Mouse (Mus musculus) hindbrain, embryonic 13.5 days (tissue): ENCODE data around the gene Prcd. TPM values are rescaled to one million over a fixed set of nuclear protein-coding genes. Genes with fewer than 3 reads are reported as not detected.
"Not testable (repeated sequence)": the region's sequence is repeated elsewhere in the genome, so short reads cannot be mapped to it uniquely, and the experiment has no call there.

Experiments
- ATAC-seq: fragments of 200-750 bp; cut with Nextera tagmentation; 2 replicates; pipeline ENCODE4 v1.8.0; 2017; ENCODE audit warnings: moderate TSS enrichment; ENCODE audit not compliant: low FRiP score
- H3K27ac ChIP-seq: fragments of 300-500 bp; sonication (generic); 2 replicates; pipeline ENCODE4 v1.5.1; 2015; ENCODE audit warnings: inconsistent platforms, mild to moderate bottlenecking, moderate library complexity
- H3K27me3 ChIP-seq: fragments of 300-500 bp; sonication (generic); 2 replicates; pipeline ENCODE4 v1.6.1; 2015; ENCODE audit warnings: mild to moderate bottlenecking, inconsistent platforms
- H3K36me3 ChIP-seq: fragments of 300-500 bp; sonication (generic); 2 replicates; pipeline ENCODE4 v1.6.1; 2015; ENCODE audit warnings: mild to moderate bottlenecking, inconsistent platforms
- H3K4me1 ChIP-seq: fragments of 300-500 bp; sonication (generic); replicated peaks from 2 replicates; pipeline ENCODE4 v1.6.1; 2015; ENCODE audit warnings: inconsistent platforms
- H3K4me2 ChIP-seq: fragments of 300-500 bp; sonication (generic); 2 replicates; pipeline ENCODE4 v1.6.1; 2015; ENCODE audit warnings: inconsistent platforms, mild to moderate bottlenecking, moderate library complexity
- H3K4me3 ChIP-seq: fragments of 300-500 bp; sonication (generic); 2 replicates; pipeline ENCODE4 v1.5.1; 2015; ENCODE audit warnings: mild to moderate bottlenecking, inconsistent platforms
- H3K9ac ChIP-seq: fragments of 300-500 bp; sonication (generic); 2 replicates; pipeline ENCODE4 v1.6.1; 2015; ENCODE audit warnings: mild to moderate bottlenecking, inconsistent platforms
- H3K9me3 ChIP-seq: fragments of 300-500 bp; sonication (generic); 2 replicates; pipeline ENCODE4 v1.6.1; 2016; ENCODE audit warnings: inconsistent platforms
- WGBS: fragments of 180-500 bp; shearing (Covaris S2); methylation state at CpG from one replicate; pipeline ENCODE4 v1.1.7; 2015; 5-methylcytosine and 5-hydroxymethylcytosine counted together
- polyA plus RNA-seq: library from polyadenylated mRNA; unstranded; fragments of >200 nt; fragmentation: Nextera tagmentation; extraction: Ambion mirVana; gene quantifications from 2 replicates; pipeline ENCODE4 v1.2.1, GENCODE M21; 2015

Prcd gene
- polyA plus RNA-seq, 1 experiment from 2014 or later = 1.2 TPM

DNA sequence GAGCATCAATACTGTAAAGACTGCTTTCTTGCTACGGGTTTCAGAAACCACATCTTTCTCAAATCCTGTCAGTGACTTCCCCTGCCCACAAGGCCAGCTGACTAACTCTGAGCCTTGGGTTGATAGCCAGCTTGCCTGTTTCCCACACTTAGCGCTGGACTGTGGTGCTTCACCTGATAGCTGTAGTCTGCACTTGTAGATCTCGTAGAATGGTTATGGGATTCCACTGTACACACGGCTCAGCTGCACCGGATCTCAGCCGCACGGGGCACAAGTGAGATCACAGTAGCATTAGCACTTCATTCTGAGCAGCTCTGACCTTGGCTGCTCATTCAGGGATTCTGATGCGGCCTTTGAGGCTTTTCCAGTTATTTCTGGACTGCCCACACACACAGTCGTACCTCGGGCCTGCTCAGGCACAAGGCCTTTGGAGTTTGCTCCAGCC is 15.1 kb downstream of the Prcd start:
- no peak overlapping the region for H3K4me2 ChIP-seq
- H3K27me3 ChIP-seq = no peaks in the 10 kb centered on the region
- WGBS = 85% methylated on average over 10 of the region's 10 CpGs
- H3K36me3 ChIP-seq = peaks cover 5% of the 10 kb centered on the region
- H3K4me1 ChIP-seq = peaks cover 60% of the 10 kb centered on the region
- peak overlapping the region; percentile 46; the same call in 1 of the 2 replicates for H3K9ac ChIP-seq
- no peak overlapping the region for H3K4me3 ChIP-seq
- no peaks in the 10 kb centered on the region for H3K9me3 ChIP-seq
- no peak for ATAC-seq
- H3K27ac ChIP-seq = 0 out of 2 replicates have a peak overlapping the region, but pooled peaks have one; percentile 30

DNA sequence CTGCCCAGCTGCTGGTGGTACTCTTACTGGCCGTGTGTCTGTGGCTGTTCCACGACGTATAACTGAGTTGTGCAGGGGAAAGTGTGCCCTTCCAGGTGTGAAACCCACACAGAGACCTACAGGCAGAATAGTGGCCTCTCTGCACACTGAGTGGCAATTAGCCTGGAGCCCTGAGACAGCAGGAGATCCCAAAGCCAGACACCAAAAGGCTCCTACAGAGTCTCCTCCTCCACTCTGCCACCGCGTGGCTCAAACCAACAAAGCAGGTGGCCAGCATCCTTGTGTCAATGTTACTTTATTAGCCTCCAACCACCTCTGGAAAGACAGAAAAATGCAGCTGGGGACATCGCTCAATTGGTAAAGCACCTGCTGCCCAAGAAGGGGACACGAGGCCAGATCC is 15.5 kb downstream of the Prcd start:
- Histone ChIP-seq H3K27me3 (no peaks in the 10 kb centered on the region), H3K9ac (peak overlapping the region; percentile 46; the same call in 1 of the 2 replicates), H3K4me2 (no peak overlapping the region), H3K4me3 (no peak overlapping the region), H3K4me1 (peaks cover 60% of the 10 kb centered on the region), H3K36me3 (peaks cover 9% of the 10 kb centered on the region), H3K27ac (0 out of 2 replicates have a peak overlapping the region, but pooled peaks have one; percentile 30), H3K9me3 (no peaks in the 10 kb centered on the region)
- ATAC-seq = no peak
- 43% methylated on average over 7 of the region's 7 CpGs for WGBS

GRCm38 (mm10) chr11:116669316-116669715 is 16.0 kb downstream of the Prcd start:
- Histone ChIP-seq H3K27me3 (no peaks in the 10 kb centered on the region), H3K9ac (peak overlapping the region; percentile 40; the same call in 1 of the 2 replicates), H3K27ac (no peak overlapping the region), H3K4me2 (0 out of 2 replicates have a peak overlapping the region, but pooled peaks have one; percentile 94), H3K36me3 (peaks cover 14% of the 10 kb centered on the region), H3K4me3 (no peak overlapping the region), H3K4me1 (peaks cover 60% of the 10 kb centered on the region), H3K9me3 (no peaks in the 10 kb centered on the region)
- WGBS = 41% methylated on average over 5 of the region's 5 CpGs
- no peak for ATAC-seq

- peaks cover 60% of the 10 kb centered on the region for H3K4me1 ChIP-seq
- ATAC-seq = no peak
- 41% methylated on average over 13 of the region's 13 CpGs for WGBS
- H3K4me2 ChIP-seq = peak overlapping the region; percentile 94; the same call in 1 of the 2 replicates
- no peak overlapping the region for H3K9ac ChIP-seq
- peaks cover 20% of the 10 kb centered on the region for H3K36me3 ChIP-seq
- H3K27ac ChIP-seq = peak overlapping the region; percentile 53; the same call in 1 of the 2 replicates
- no peak overlapping the region for H3K4me3 ChIP-seq
- H3K9me3 ChIP-seq = no peaks in the 10 kb centered on the region
- no peaks in the 10 kb centered on the region for H3K27me3 ChIP-seq
These were observed 16.5 kb downstream of the Prcd start for GRCm38 (mm10) chr11:116669787-116670365.

DNA sequence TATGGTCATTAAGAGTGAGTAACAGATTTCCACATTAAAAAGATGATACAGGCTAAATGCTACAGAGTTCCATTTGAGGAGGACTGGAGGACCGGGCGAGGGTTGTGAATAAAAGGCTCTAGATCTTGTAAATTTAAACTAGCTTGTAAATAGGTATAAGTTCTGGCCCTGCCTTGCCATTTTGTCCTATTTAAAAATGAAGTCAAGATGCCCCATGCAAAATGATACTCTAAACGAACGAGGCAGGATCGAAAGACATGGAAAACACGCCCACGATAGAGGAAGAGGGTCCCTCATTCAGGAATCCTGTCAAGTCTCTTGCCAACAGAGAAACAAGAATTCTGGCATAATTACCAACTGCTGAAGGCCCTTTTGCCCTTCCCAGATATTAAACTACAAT is 17.1 kb downstream of the Prcd start:
- Histone ChIP-seq H3K4me3 (peak overlapping the region; percentile 84; the same call in 1 of the 2 replicates), H3K9ac (no peak overlapping the region), H3K27me3 (no peaks in the 10 kb centered on the region), H3K4me1 (peaks cover 60% of the 10 kb centered on the region), H3K9me3 (no peaks in the 10 kb centered on the region), H3K36me3 (peaks cover 25% of the 10 kb centered on the region), H3K4me2 (peak overlapping the region; percentile 94), H3K27ac (peak overlapping the region; percentile 53; the same call in 1 of the 2 replicates)
- no peak for ATAC-seq
- WGBS = 73% methylated on average over 7 of the region's 7 CpGs

DNA sequence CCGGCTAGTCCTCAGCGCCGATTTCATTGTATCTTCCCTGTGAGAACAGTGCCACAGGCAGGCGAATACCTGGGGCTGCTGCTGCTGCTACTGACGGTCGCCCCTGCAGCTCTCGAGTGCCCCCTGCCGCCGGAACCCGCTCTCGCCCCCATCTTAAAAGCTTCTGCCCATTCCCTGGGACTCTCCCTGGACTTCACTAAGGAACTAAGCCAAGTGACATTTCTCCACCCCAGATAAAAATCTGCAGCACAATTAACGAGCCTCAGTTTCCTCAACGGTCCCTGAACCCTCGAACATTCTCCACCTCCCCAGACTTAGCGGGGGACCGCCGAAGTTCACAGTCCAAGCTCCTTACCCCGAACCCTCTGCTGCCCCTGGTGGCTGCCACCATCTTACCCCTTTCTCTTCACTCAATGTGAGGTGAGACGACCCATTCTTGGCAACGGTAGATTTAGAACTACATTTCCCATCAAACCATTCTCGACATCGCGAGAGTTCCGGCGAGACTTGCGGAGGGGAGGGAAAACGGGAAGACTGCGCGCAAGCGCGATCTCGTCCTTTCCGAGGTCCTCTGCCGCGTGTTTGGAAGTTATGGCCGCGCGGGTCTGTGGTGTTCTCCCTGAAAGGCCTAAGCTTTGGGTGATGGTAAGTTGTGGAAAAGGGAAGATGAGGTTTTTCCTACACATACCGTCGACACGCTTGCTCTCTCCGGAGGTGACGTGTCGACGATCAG is 17.9 kb downstream of the Prcd start:
- Histone ChIP-seq H3K4me2 (peak overlapping the region; percentile 94), H3K27ac (peak overlapping the region; percentile 75), H3K4me3 (peak overlapping the region; percentile 84), H3K36me3 (peaks cover 34% of the 10 kb centered on the region), H3K9ac (peak overlapping the region; percentile 89), H3K9me3 (no peaks in the 10 kb centered on the region), H3K4me1 (peaks cover 60% of the 10 kb centered on the region), H3K27me3 (no peaks in the 10 kb centered on the region)
- WGBS = 2% methylated on average over 45 of the region's 45 CpGs
- peak; percentile 84 for ATAC-seq

GRCm38 (mm10) chr11:116671845-116672434 is 18.6 kb downstream of the Prcd start:
- peak; percentile 23 for ATAC-seq
- peaks cover 60% of the 10 kb centered on the region for H3K4me1 ChIP-seq
- under 1% methylated on average over 24 of the region's 24 CpGs for WGBS
- H3K27ac ChIP-seq = peak overlapping the region; percentile 75
- H3K27me3 ChIP-seq = no peaks in the 10 kb centered on the region
- peaks cover 40% of the 10 kb centered on the region for H3K36me3 ChIP-seq
- peak overlapping the region; percentile 89 for H3K9ac ChIP-seq
- peak overlapping the region; percentile 84 for H3K4me3 ChIP-seq
- H3K9me3 ChIP-seq = no peaks in the 10 kb centered on the region
- H3K4me2 ChIP-seq = peak overlapping the region; percentile 94

GRCm38 (mm10) chr11:116672595-116672994 is 19.3 kb downstream of the Prcd start:
- H3K9me3 ChIP-seq = no peaks in the 10 kb centered on the region
- peaks cover 60% of the 10 kb centered on the region for H3K4me1 ChIP-seq
- peak overlapping the region; percentile 89 for H3K9ac ChIP-seq
- H3K4me2 ChIP-seq = peak overlapping the region; percentile 94
- ATAC-seq = no peak
- no peaks in the 10 kb centered on the region for H3K27me3 ChIP-seq
- H3K27ac ChIP-seq = no peak overlapping the region
- H3K36me3 ChIP-seq = peaks cover 47% of the 10 kb centered on the region
- 16% methylated on average over 7 of the region's 7 CpGs for WGBS
- peak overlapping the region; percentile 84 for H3K4me3 ChIP-seq

GRCm38 (mm10) chr11:116673410-116673809 is 20.1 kb downstream of the Prcd start:
- Histone ChIP-seq H3K36me3 (peaks cover 49% of the 10 kb centered on the region), H3K4me1 (peaks cover 57% of the 10 kb centered on the region), H3K4me3 (no peak overlapping the region), H3K9ac (peak overlapping the region; percentile 89), H3K4me2 (peak overlapping the region; percentile 94), H3K9me3 (no peaks in the 10 kb centered on the region), H3K27me3 (no peaks in the 10 kb centered on the region), H3K27ac (no peak overlapping the region)
- WGBS = 93% methylated on average over 2 of the region's 2 CpGs
- no peak for ATAC-seq

DNA sequence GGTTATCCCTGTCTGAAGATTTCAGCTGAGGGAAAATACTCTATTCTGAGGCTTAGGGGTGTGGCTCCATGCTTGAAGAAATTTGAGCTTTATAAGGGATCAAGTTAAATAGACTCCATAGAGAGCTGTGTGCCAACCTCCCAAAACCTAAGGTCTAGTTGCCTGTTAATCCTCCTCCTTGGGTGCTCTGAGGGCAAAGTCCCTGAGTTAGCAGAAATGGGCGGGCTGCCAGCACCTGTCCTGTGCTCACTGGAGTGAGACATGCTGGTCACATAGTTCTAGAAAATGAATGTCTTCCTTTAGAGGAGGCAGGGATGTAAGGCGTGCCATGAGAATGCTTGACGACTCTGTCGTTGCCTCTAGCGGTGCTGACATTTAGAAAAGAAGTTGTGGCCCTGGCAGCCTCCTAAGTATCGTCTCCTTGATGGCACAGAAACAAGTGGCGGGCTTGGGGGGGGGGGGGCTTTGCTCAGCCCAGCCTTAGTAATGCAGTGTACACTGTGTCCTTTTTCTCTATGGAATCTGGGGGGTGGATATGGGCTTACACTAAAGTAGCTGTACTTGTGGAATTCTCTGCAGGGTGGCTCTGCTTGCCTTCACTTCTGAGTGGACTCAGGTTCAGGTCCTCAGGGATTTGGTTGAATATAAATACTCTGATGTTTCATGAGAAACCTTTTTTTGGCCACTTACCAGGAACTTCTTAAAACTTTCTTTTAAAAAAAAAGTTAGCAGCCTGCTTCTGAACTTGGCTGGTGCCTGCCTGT is 21.5 kb downstream of the Prcd start:
- 79% methylated on average over 7 of the region's 7 CpGs for WGBS
- Histone ChIP-seq H3K27ac (no peak overlapping the region), H3K27me3 (no peaks in the 10 kb centered on the region), H3K9me3 (no peaks in the 10 kb centered on the region), H3K4me1 (peaks cover 43% of the 10 kb centered on the region), H3K36me3 (peaks cover 55% of the 10 kb centered on the region), H3K4me2 (no peak overlapping the region), H3K9ac (no peak overlapping the region), H3K4me3 (no peak overlapping the region)
- no peak for ATAC-seq

DNA sequence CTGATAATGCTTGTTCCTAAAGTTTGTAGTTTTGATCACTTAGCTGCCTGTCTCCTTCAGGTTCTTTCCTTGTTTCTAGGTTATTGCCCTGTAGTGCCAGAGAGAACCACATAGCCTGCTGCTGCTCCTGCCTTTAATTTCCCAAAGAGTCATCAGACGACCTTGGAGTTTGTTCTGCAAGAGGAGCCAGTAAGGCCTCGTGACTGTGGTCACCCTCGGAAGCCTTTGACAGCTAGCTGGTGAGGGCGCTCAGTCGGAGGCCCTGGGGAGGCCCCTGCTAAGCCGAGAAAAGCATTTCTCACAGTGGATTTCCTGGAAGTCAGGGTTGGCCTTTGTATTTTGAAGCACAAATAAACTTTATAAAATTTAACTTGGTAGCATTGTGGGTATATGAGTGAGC is 22.1 kb downstream of the Prcd start:
- not testable (repeated sequence) for ATAC-seq, H3K4me3 ChIP-seq, H3K9ac ChIP-seq, H3K27ac ChIP-seq, H3K4me2 ChIP-seq, H3K27me3 ChIP-seq, H3K9me3 ChIP-seq
- H3K36me3 ChIP-seq = peaks cover 55% of the 10 kb centered on the region
- WGBS = 87% methylated on average over 6 of the region's 6 CpGs
- peaks cover 37% of the 10 kb centered on the region for H3K4me1 ChIP-seq
